Mouse (Mus musculus): ENCODE results near the gene Prex1. TPM values are rescaled to one million over a fixed set of nuclear protein-coding genes. Genes with fewer than 3 reads are reported as not detected.
A peak's percentile ranks its signal among the peaks of the same experiment; 100 is the strongest.

Prex1 gene
- total RNA-seq, 2 experiments from 2014 or later = 5.7 to 6.1 TPM

GRCm38 (mm10) chr2:166639750-166640149 is 73.9 kb downstream of the Prex1 start:
- no peak for DNase-seq
- intact Hi-C loops (cut with DNase I) = no loop called here

- intact Hi-C loops (cut with DNase I) = no loop called here
- DNase-seq = no peak
Measured at GRCm38 (mm10) chr2:166638947-166639641, 74.5 kb downstream of the Prex1 start.

- intact Hi-C loops (cut with DNase I) = no loop called here
- DNase-seq = no peak
Measured at GRCm38 (mm10) chr2:166638079-166638800, 75.4 kb downstream of the Prex1 start.

GRCm38 (mm10) chr2:166637673-166637990 is 76.0 kb downstream of the Prex1 start:
- intact Hi-C loops (cut with DNase I) = no loop called here
- DNase-seq = no peak

GRCm38 (mm10) chr2:166636867-166637672 is 76.6 kb downstream of the Prex1 start:
- intact Hi-C loops (cut with DNase I) = no loop called here
- no peak for DNase-seq

GRCm38 (mm10) chr2:166635521-166635920 is 78.1 kb downstream of the Prex1 start:
- intact Hi-C loops (cut with DNase I) = no loop called here
- no peak for DNase-seq

- no peak for DNase-seq
- intact Hi-C loops (cut with DNase I) = no loop called here
Measured at GRCm38 (mm10) chr2:166632571-166633361, 80.9 kb downstream of the Prex1 start.

GRCm38 (mm10) chr2:166631621-166632171 is 81.9 kb downstream of the Prex1 start:
- intact Hi-C loops (cut with DNase I) = no loop called here

GRCm38 (mm10) chr2:166631189-166631588 is 82.4 kb downstream of the Prex1 start:
- no peak for DNase-seq
- intact Hi-C loops (cut with DNase I) = no loop called here

More at GRCm38 (mm10) chr2:166631621-166632171, 81.9 kb downstream of the Prex1 start:
- DNase-seq = no peak

GRCm38 (mm10) chr2:166629941-166630674 is 83.5 kb downstream of the Prex1 start:
- intact Hi-C loops (cut with DNase I) = no loop called here
- peak in 1 of 2 experiments; percentile 24 for DNase-seq

- intact Hi-C loops (cut with DNase I) = no loop called here
Measured at GRCm38 (mm10) chr2:166627578-166627977, 86.1 kb downstream of the Prex1 start.

GRCm38 (mm10) chr2:166625219-166625618 is 88.4 kb downstream of the Prex1 start:
- intact Hi-C loops (cut with DNase I) = no loop called here
- DNase-seq = no peak

More at GRCm38 (mm10) chr2:166627578-166627977, 86.1 kb downstream of the Prex1 start:
- DNase-seq = no peak

- DNase-seq = peak in 1 of 2 experiments; percentile 33
- intact Hi-C loops (cut with DNase I) = no loop called here
Measured at GRCm38 (mm10) chr2:166623081-166623567, 90.5 kb downstream of the Prex1 start.

- no peak for DNase-seq
Measured at GRCm38 (mm10) chr2:166622590-166622989, 91.0 kb downstream of the Prex1 start.

GRCm38 (mm10) chr2:166622079-166622478 is 91.6 kb downstream of the Prex1 start:
- intact Hi-C loops (cut with DNase I) = no loop called here
- DNase-seq = no peak

More at GRCm38 (mm10) chr2:166622590-166622989, 91.0 kb downstream of the Prex1 start:
- intact Hi-C loops (cut with DNase I) = no loop called here

- intact Hi-C loops (cut with DNase I) = no loop called here
- DNase-seq = no peak
Measured at GRCm38 (mm10) chr2:166620529-166621466, 92.8 kb downstream of the Prex1 start.

- intact Hi-C loops (cut with DNase I) = loop anchor here (5.0 kb wide), 1 partner anchor 47 kb away; no protein-coding TSS in a partner anchor
- no peak for DNase-seq
Measured at GRCm38 (mm10) chr2:166619906-166620490, 93.6 kb downstream of the Prex1 start.

- DNase-seq = no peak
- intact Hi-C loops (cut with DNase I) = loop anchor here (5.0 kb wide), 1 partner anchor 48 kb away; no protein-coding TSS in a partner anchor
Measured at GRCm38 (mm10) chr2:166619270-166619669, 94.4 kb downstream of the Prex1 start.

Data from heart, postnatal 36 days (tissue).